Mouse (Mus musculus) spleen, adult 2 months (tissue): ENCODE results near the gene Fam171a2.

Experiments
- CTCF ChIP-seq: fragments of 200-500 bp; IDR thresholded peaks from 2 replicates; pipeline ENCODE4 v1.5.1; 2011; ENCODE audit warnings: mild to moderate bottlenecking, inconsistent platforms; ENCODE audit not compliant: insufficient read depth, insufficient read length, insufficient replicate concordance; ENCODE audit errors: extremely low read depth
- POLR2A ChIP-seq: fragments of 200-500 bp; IDR thresholded peaks from 2 replicates; pipeline ENCODE4 v1.6.1; 2011; ENCODE audit warnings: low read depth, low read length, inconsistent platforms

GRCm38 (mm10) chr11:102406900-102407833, 40.3 kb downstream of the Fam171a2 start:
- TF ChIP-seq CTCF (no peak), POLR2A (peak; percentile 9)
